14 mouse cellular contexts compared by ENCODE assay signal in genomic region chr6:145760246-145761016, GRCm38 (mm10). TPM values are rescaled to one million over a fixed set of nuclear protein-coding genes. Genes with fewer than 3 reads are reported as not detected.
DNase-seq lines count a peak whose midpoint lies in the region; ATAC-seq and TF ChIP-seq lines count a peak whose summit lies in the region.
"Had no signal": no experiment of that assay in that cellular context is flagged by ENCODE, and none has a peak within 500 bp of the region (broad histone marks: within the 10 kb centered on the region; RNA-seq: fewer than 3 reads in every experiment).

No protein-coding gene starts in this region.

- no peak overlapping the region for H3K4me3 ChIP-seq in heart, embryonic 10.5 days
- no peak overlapping the region for H3K4me3 ChIP-seq in liver, embryonic 16.5 days (ENCODE audit: low read depth, low read length)
- H3K4me3 ChIP-seq in liver, embryonic 11.5 days (ENCODE audit: low read depth, low read length) = no peak overlapping the region
- H3K4me3 ChIP-seq in limb, embryonic 14.5 days (replicated peaks; ENCODE audit: low read length) = no peak overlapping the region
- H3K4me3 ChIP-seq: hindbrain, embryonic 12.5 days had no signal

- no peak for TF ChIP-seq POLR2A in limb, embryonic 14.5 days (IDR thresholded peaks at IDR 0.05; ENCODE audit: borderline replicate concordance, extremely low read depth, insufficient read depth, insufficient read length)

- H3K9ac ChIP-seq in liver, embryonic 16.5 days (ENCODE audit: low read depth, low read length) = no peak overlapping the region
- H3K9ac ChIP-seq in liver, embryonic 11.5 days (ENCODE audit: low read depth, low read length) = no peak overlapping the region
- no peak overlapping the region for H3K9ac ChIP-seq in limb, embryonic 14.5 days (ENCODE audit: low read depth, low read length, severe bottlenecking)
- H3K9ac ChIP-seq: hindbrain, embryonic 12.5 days had no signal

- peaks cover 96% of the 10 kb centered on the region for H3K4me1 ChIP-seq in heart, embryonic 10.5 days
- peaks cover 14% of the 10 kb centered on the region for H3K4me1 ChIP-seq in liver, embryonic 16.5 days (ENCODE audit: control insufficient read depth, low read depth, low read length)
- peaks cover 11% of the 10 kb centered on the region; the same call in 1 of the 2 replicates for H3K4me1 ChIP-seq in liver, embryonic 11.5 days (replicated peaks; ENCODE audit: control insufficient read depth, insufficient read depth, low read length)
- peaks cover 50% of the 10 kb centered on the region for H3K4me1 ChIP-seq in limb, embryonic 14.5 days (ENCODE audit: control insufficient read depth, insufficient read depth, low read length)
- H3K4me1 ChIP-seq: hindbrain, embryonic 12.5 days had no signal

- peak; percentile 81 for DNase-seq in heart, embryonic 10.5 days (ENCODE audit: low spot score)
- no peak for DNase-seq in heart, adult 18-20 months
- DNase-seq in liver, embryonic 11.5 days (ENCODE audit: low spot score) = no peak
- DNase-seq in limb, embryonic 14.5 days (ENCODE audit: low spot score) = no peak
- DNase-seq in thymus, postnatal 36 days = peak; percentile 38 to 57
- DNase-seq in cerebellum, postnatal 10 days = no peak
- DNase-seq in lung, postnatal 14 days = no peak
- DNase-seq: cerebellum, adult 9-11 months; lung, postnatal 36 days; right cerebral cortex, postnatal 25 days had no signal

- H3K9me3 ChIP-seq in heart, embryonic 10.5 days = no peaks in the 10 kb centered on the region
- no peaks in the 10 kb centered on the region for H3K9me3 ChIP-seq in liver, embryonic 16.5 days (replicated peaks; ENCODE audit: control insufficient read depth, low read length)
- H3K9me3 ChIP-seq in liver, embryonic 11.5 days (ENCODE audit: control insufficient read depth, low read length) = no peaks in the 10 kb centered on the region
- H3K9me3 ChIP-seq in limb, embryonic 14.5 days (ENCODE audit: control insufficient read depth, low read length) = no peaks in the 10 kb centered on the region
- H3K9me3 ChIP-seq: hindbrain, embryonic 12.5 days had no signal

- peak overlapping the region; percentile 87 for H3K27ac ChIP-seq in heart, embryonic 10.5 days
- H3K27ac ChIP-seq in liver, embryonic 16.5 days (ENCODE audit: low read length) = peak overlapping the region; percentile 32; the same call in 1 of the 2 replicates
- no peak overlapping the region for H3K27ac ChIP-seq in liver, embryonic 11.5 days (ENCODE audit: low read depth, low read length)
- H3K27ac ChIP-seq in limb, embryonic 14.5 days (replicated peaks; ENCODE audit: low read depth, low read length) = 0 out of 2 replicates have a peak overlapping the region, but pooled peaks have one; percentile 33
- H3K27ac ChIP-seq: hindbrain, embryonic 12.5 days had no signal

- ATAC-seq in liver, embryonic 16.5 days (ENCODE audit: low read depth) = no peak
- no peak for ATAC-seq in liver, embryonic 11.5 days (replicated peaks; ENCODE audit: low FRiP score)
- ATAC-seq in limb, embryonic 14.5 days (ENCODE audit: low FRiP score, low read depth) = no peak
- ATAC-seq: CD4-positive, CD25-positive, alpha-beta regulatory T cell, adult 4 months; Patski had no signal

- 0 out of 2 replicates have a peak, but pooled peaks cover 3% of the 10 kb centered on the region for H3K36me3 ChIP-seq in heart, embryonic 10.5 days
- H3K36me3 ChIP-seq in liver, embryonic 16.5 days (ENCODE audit: control insufficient read depth, insufficient read depth) = no peaks in the 10 kb centered on the region
- no peaks in the 10 kb centered on the region for H3K36me3 ChIP-seq in liver, embryonic 11.5 days (ENCODE audit: control insufficient read depth, insufficient read depth, low read length)
- H3K36me3 ChIP-seq in limb, embryonic 14.5 days (ENCODE audit: control insufficient read depth, insufficient read depth, low read length) = 0 out of 2 replicates have a peak, but pooled peaks cover 2% of the 10 kb centered on the region
- H3K36me3 ChIP-seq: hindbrain, embryonic 12.5 days had no signal

- no peak overlapping the region for H3K4me2 ChIP-seq in liver, embryonic 16.5 days (ENCODE audit: low read depth, low read length)
- H3K4me2 ChIP-seq in liver, embryonic 11.5 days = no peak overlapping the region
- no peak overlapping the region for H3K4me2 ChIP-seq in limb, embryonic 14.5 days (replicated peaks; ENCODE audit: low read depth, low read length, severe bottlenecking)
- H3K4me2 ChIP-seq: hindbrain, embryonic 12.5 days had no signal

- 39% methylated on average over 4 of the region's 4 CpGs for WGBS in heart, embryonic 10.5 days
- 44% methylated on average over 4 of the region's 4 CpGs for WGBS in liver, embryonic 16.5 days (ENCODE audit: insufficient replicate concordance)
- WGBS in liver, embryonic 11.5 days = 55% methylated on average over 4 of the region's 4 CpGs
- 73% methylated on average over 4 of the region's 4 CpGs for WGBS in limb, embryonic 14.5 days

- H3K27me3 ChIP-seq in heart, embryonic 10.5 days (ENCODE audit: insufficient read depth, poor library complexity, severe bottlenecking) = no peaks in the 10 kb centered on the region
- H3K27me3 ChIP-seq in liver, embryonic 16.5 days (ENCODE audit: control insufficient read depth, insufficient read depth, low read depth, low read length) = no peaks in the 10 kb centered on the region
- no peaks in the 10 kb centered on the region for H3K27me3 ChIP-seq in liver, embryonic 11.5 days (replicated peaks; ENCODE audit: control insufficient read depth, insufficient read depth, low read length)
- H3K27me3 ChIP-seq in limb, embryonic 14.5 days (ENCODE audit: control insufficient read depth, insufficient read depth, low read length) = no peaks in the 10 kb centered on the region
- H3K27me3 ChIP-seq: hindbrain, embryonic 12.5 days; Patski had no signal

RNA-seq across cellular contexts. Expression of gene Rassf8, which starts 13.9 kb away (rescaled TPM):
- polyA plus RNA-seq in heart, embryonic 10.5 days (2016; fragmentation: Nextera tagmentation; extraction: Ambion mirVana) = 7.2 and 8.6 TPM in 2 replicates
- total RNA-seq in heart, adult 18-20 months (2021) = 10 to 100 TPM; 48.4 to 55.5 TPM
- 1.1 and 1.6 TPM in 2 replicates for polyA plus RNA-seq in liver, embryonic 16.5 days (2015; fragmentation: Nextera tagmentation; extraction: Ambion mirVana)
- polyA plus RNA-seq in liver, embryonic 11.5 days (2014; fragmentation: Nextera tagmentation; extraction: Ambion mirVana) = 2.5 and 4.1 TPM in 2 replicates
- 42.5 and 43.3 TPM in 2 replicates for polyA plus RNA-seq in limb, embryonic 14.5 days (2012; rRNA removed)
- 20.8 and 23.0 TPM in 2 replicates for polyA plus RNA-seq in limb, embryonic 14.5 days (2014; fragmentation: Nextera tagmentation; extraction: Ambion mirVana)

Comparison
In these comparisons a context has a peak if more than half of its experiments do, and no peak if none do; other contexts are left out.
1. DNase-seq: peak in heart, embryonic 10.5 days (single experiment) and thymus, postnatal 36 days (2 of 2); none in heart, adult 18-20 months (0 of 2), liver, embryonic 11.5 days (single experiment), limb, embryonic 14.5 days (single experiment), cerebellum, postnatal 10 days (0 of 2) and lung, postnatal 14 days (single experiment).